Mouse (Mus musculus) kidney, adult 2 months (tissue): Measurements from ENCODE around the gene Cfap74.

ENCODE experiments used
- CTCF ChIP-seq: fragments of 200-500 bp; conservative IDR thresholded peaks from 2 replicates; pipeline ENCODE4 v1.5.1; 2011; ENCODE audit warnings: low read depth, mild to moderate bottlenecking, control low read depth, low read length, moderate library complexity, mixed read lengths; ENCODE audit not compliant: insufficient read depth, insufficient read length
- POLR2A ChIP-seq: fragments of 200-500 bp; IDR thresholded peaks from one replicate; pipeline ENCODE4 v1.6.1; 2011; ENCODE audit warnings: low read depth, low read length, control low read depth

GRCm38 (mm10) chr4:155514810-155515209 is 105.8 kb downstream of the Cfap74 start:
- no peak for TF ChIP-seq POLR2A
- TF ChIP-seq CTCF = no peak
